Mouse (Mus musculus) liver, adult 2 months (tissue): ENCODE measurements around the gene Stag2.

Experiments used
- CTCF ChIP-seq: fragments of 200-500 bp; IDR thresholded peaks from 2 replicates; pipeline ENCODE4 v1.5.1; 2011; ENCODE audit warnings: low read depth, low read length, control low read depth
- POLR2A ChIP-seq: fragments of 200-500 bp; IDR thresholded peaks from 2 replicates; pipeline ENCODE4 v1.6.1; 2011; ENCODE audit warnings: low read length, control low read depth; ENCODE audit not compliant: insufficient read depth; ENCODE audit errors: extremely low read depth

GRCm38 (mm10) chrX:42290215-42290614 is 141.1 kb downstream of the Stag2 start:
- TF ChIP-seq CTCF (no peak), POLR2A (no peak)
